Mouse (Mus musculus) heart, embryonic 11.5 days (tissue): ENCODE measurements at regions not wholly inside any gene's neighbourhood (a gene's known extent, or its start where the extent isn't known, plus 50 kb on each side); places are given as distances from the start of the nearest gene placed in this dataset.

Experiments used
- ATAC-seq: fragments of 200-750 bp; cut with Nextera tagmentation; replicated peaks from 2 replicates; pipeline ENCODE4 v1.8.0; 2017; ENCODE audit warnings: moderate library complexity; ENCODE audit not compliant: insufficient number of reproducible peaks, low FRiP score, low TSS enrichment
- H3K27ac ChIP-seq: fragments of 300-500 bp; sonication (generic); 2 replicates; pipeline ENCODE4 v1.5.1; 2014; ENCODE audit warnings: mild to moderate bottlenecking, low read depth, low read length
- H3K27me3 ChIP-seq: fragments of 300-500 bp; sonication (generic); 2 replicates; pipeline ENCODE4 v1.6.1; 2014; ENCODE audit warnings: mild to moderate bottlenecking, low read length, mixed read lengths; ENCODE audit not compliant: control insufficient read depth, insufficient read depth
- H3K36me3 ChIP-seq: fragments of 300-500 bp; sonication (generic); 2 replicates; pipeline ENCODE4 v1.6.1; 2014; ENCODE audit warnings: mild to moderate bottlenecking, low read length, moderate library complexity, mixed read lengths; ENCODE audit not compliant: control insufficient read depth, insufficient read depth
- H3K4me1 ChIP-seq: fragments of 300-500 bp; sonication (generic); 2 replicates; pipeline ENCODE4 v1.6.1; 2014; ENCODE audit warnings: low read length; ENCODE audit not compliant: control insufficient read depth, insufficient read depth
- H3K4me2 ChIP-seq: fragments of 300-500 bp; sonication (generic); 2 replicates; pipeline ENCODE4 v1.6.1; 2014; ENCODE audit warnings: mild to moderate bottlenecking, moderate library complexity
- H3K4me3 ChIP-seq: fragments of 300-500 bp; sonication (generic); 2 replicates; pipeline ENCODE4 v1.5.1; 2014; ENCODE audit warnings: low read depth, low read length
- H3K9ac ChIP-seq: fragments of 300-500 bp; sonication (generic); 2 replicates; pipeline ENCODE4 v1.6.1; 2014; ENCODE audit warnings: mild to moderate bottlenecking, low read depth, low read length, moderate library complexity
- H3K9me3 ChIP-seq: fragments of 300-500 bp; sonication (generic); replicated peaks from 2 replicates; pipeline ENCODE4 v1.6.1; 2016; ENCODE audit warnings: low read length; ENCODE audit not compliant: control insufficient read depth
- WGBS: fragments of 180-500 bp; shearing (Covaris S2); extraction: QIAGEN DNeasy Blood & Tissue Kit; methylation state at CpG from one replicate; pipeline ENCODE4 v1.1.7; 2014; ENCODE audit not compliant: insufficient replicate concordance; 5-methylcytosine and 5-hydroxymethylcytosine counted together

DNA sequence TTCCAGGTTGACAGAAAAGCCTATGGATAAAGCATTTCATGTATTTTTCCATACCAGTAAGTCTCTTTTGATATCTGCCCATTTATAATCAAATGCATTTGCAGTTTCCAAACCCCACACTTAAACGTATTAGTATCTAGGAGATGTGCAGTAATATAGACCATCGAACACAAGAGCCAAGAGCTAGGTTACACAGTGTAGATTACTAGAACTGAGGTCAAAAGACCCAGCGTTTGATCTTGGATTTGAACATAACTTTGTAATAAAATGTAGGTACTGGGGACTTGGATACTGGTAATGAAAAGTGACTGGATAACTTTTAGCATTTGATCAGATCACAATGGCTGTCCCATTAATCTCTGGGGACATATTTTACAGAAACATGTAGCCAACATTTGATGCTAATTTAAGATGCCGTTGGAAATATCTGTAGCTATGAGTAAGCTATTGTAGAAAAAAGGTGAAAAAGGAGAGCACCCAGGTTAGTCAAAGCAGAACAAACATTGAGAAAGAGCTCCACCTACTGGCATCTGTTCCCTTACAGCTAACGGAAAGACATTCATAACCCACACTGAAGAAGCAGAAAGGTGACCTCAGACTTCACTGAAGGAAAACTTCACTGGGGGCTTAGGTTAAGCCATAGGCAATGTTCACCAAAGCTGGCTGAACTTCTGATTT is 296.5 kb downstream of the Rps29 start:
- no peaks in the 10 kb centered on the region for H3K27me3 ChIP-seq
- H3K9me3 ChIP-seq: no peaks in the 10 kb centered on the region
- no peak for ATAC-seq
- H3K4me1 ChIP-seq: no peaks in the 10 kb centered on the region
- no peak overlapping the region for H3K4me2 ChIP-seq
- no peak overlapping the region for H3K4me3 ChIP-seq
- H3K9ac ChIP-seq: no peak overlapping the region
- H3K36me3 ChIP-seq: no peaks in the 10 kb centered on the region
- H3K27ac ChIP-seq: no peak overlapping the region
- 42% methylated on average over 5 of the region's 5 CpGs for WGBS

DNA sequence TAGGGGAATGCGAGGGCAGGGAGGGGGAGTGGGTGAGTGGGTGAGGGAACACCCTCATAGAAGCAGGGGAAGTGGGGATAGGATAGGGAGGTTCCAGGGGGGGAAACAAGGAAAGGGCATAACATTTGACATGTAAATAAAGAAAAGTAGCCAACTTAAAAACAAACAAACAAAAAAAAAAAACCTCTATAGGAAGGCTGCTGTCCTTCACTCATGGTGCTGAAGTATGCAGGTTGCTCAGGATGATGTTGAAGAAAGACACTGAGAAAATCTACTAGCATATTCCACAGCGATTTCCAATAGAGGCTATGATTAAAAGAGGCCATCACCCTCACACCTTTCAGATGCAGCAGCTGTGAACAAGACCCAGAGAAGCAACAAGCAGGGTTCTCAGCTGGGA is 298.7 kb downstream of the Rps29 start:
- ATAC-seq: no peak
- Histone ChIP-seq H3K4me2 (no peak overlapping the region), H3K27ac (no peak overlapping the region), H3K36me3 (no peaks in the 10 kb centered on the region), H3K9me3 (no peaks in the 10 kb centered on the region), H3K4me1 (no peaks in the 10 kb centered on the region), H3K9ac (no peak overlapping the region), H3K27me3 (no peaks in the 10 kb centered on the region), H3K4me3 (no peak overlapping the region)
- 70% methylated on average over 2 of the region's 2 CpGs for WGBS

DNA sequence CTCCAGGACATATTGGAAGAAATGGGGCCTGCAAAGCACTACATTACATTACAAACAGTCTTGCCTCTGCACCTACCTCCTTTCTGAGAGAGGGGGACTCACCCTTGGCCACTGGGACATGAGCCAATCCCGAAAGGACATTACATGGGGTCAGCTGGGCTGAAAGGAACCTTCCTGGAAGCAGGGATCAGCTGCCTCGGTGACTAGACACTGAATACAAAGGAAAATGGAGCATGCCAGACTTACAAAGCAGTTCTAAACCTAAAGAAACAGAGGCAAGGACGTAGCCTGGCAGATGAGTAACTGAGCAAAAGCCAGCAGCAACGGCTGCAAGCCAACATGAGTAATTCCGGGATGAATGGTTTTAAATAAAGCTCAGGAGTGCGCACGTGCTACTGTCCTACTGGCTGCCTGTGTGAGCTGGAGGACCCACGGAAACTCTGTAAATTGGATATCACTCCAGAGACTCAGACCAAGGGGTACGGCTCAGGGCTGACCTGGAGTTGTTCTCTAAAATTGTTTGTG is 309.3 kb downstream of the Rps29 start:
- H3K9me3 ChIP-seq: peaks cover 3% of the 10 kb centered on the region; the same call in 1 of the 2 replicates
- no peaks in the 10 kb centered on the region for H3K36me3 ChIP-seq
- no peaks in the 10 kb centered on the region for H3K27me3 ChIP-seq
- WGBS: 81% methylated on average over 9 of the region's 9 CpGs
- H3K4me2 ChIP-seq: no peak overlapping the region
- no peak overlapping the region for H3K9ac ChIP-seq
- H3K4me3 ChIP-seq: no peak overlapping the region
- ATAC-seq: no peak
- no peak overlapping the region for H3K27ac ChIP-seq
- no peaks in the 10 kb centered on the region for H3K4me1 ChIP-seq

DNA sequence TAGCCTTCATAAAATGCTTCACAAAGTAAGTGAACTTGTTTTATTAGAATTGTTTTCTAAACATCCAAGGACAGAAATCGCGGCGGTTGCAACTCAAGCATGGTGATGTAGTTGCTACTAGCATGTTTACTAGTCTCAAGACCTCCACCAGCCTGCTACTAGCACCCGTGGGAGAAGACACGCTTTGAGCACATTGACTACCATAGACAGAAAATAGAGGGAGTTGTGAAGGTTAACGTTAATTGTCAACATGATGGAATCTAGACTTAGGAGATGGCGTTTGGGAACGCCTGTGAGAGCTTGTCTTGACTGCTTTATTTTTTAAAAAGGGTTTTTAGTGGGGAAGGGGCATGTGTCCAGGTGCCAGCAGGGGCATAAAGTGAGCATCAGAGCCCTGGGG is 318.2 kb downstream of the Rps29 start:
- Histone ChIP-seq H3K4me3 (no peak overlapping the region), H3K9me3 (no peaks in the 10 kb centered on the region), H3K27ac (no peak overlapping the region), H3K4me2 (no peak overlapping the region), H3K36me3 (no peaks in the 10 kb centered on the region), H3K27me3 (no peaks in the 10 kb centered on the region), H3K4me1 (no peaks in the 10 kb centered on the region), H3K9ac (no peak overlapping the region)
- no peak for ATAC-seq
- WGBS: 82% methylated on average over 8 of the region's 8 CpGs

DNA sequence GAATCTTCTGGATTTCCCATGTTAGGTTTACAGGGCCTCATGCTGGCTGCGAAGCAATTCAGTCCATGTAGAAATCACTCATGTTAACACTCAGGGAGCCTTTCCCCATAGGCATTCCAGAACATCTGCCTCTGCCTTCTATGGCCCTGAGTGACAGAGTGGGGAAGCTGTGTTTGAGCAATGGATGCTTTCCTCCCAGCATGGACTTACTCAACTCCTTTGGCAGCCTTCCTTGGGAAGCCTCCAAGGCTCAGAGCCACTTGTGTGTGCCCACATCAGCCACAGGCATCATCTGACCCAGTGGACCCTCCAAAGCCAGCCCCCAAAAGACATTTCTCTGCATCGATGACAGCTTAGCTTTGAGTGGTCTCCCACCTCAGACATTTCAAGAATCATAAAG is 318.8 kb downstream of the Rps29 start:
- Histone ChIP-seq H3K4me2 (no peak overlapping the region), H3K27ac (no peak overlapping the region), H3K36me3 (no peaks in the 10 kb centered on the region), H3K9me3 (no peaks in the 10 kb centered on the region), H3K27me3 (no peaks in the 10 kb centered on the region), H3K4me1 (no peaks in the 10 kb centered on the region), H3K4me3 (no peak overlapping the region), H3K9ac (no peak overlapping the region)
- ATAC-seq: no peak
- 71% methylated on average over 2 of the region's 2 CpGs for WGBS

DNA sequence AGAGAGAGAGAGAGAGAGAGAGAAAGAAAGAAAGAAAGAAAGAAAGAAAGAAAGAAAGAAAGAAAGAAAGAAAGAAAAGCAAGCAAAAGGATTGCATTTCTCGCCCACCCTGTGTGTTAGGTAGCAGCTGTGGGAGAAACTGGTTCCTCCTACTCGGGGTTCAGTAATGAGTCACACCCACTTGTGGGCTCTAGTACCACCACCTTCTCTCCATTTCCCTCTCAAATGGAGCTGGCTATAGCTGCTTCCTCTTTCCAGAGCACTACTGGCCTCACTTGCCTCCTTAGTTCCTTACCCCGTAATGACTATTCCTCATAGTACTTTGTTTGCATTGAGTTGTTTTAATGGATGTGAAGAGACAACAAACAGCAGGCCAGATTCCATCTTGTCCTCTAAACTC is 323.0 kb downstream of the Rps29 start:
- H3K9me3 ChIP-seq: no peaks in the 10 kb centered on the region
- 84% methylated on average over 3 of the region's 3 CpGs for WGBS
- no peak for ATAC-seq

DNA sequence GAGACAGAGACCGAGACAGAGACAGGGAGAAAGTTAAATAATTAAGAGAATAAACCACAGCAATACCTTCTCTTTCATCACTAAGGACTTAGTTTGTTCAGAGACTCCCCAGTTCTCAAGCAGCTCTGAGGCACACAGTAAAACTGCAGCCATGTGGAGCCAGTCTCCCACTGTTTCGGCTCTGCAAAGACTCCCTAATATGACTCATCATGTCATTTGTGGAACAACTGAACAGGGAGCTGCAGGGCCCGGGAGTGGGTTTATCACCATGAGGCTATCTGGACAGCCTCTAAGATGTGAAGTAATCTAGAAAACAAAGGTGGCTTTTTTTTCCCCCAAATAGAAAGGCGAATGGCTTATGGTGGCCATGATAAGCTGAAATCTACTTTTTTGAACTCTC is 325.1 kb downstream of the Rps29 start:
- H3K27me3 ChIP-seq: no peaks in the 10 kb centered on the region
- no peaks in the 10 kb centered on the region for H3K4me1 ChIP-seq
- H3K36me3 ChIP-seq: no peaks in the 10 kb centered on the region
- no peak overlapping the region for H3K9ac ChIP-seq
- no peak overlapping the region for H3K4me2 ChIP-seq
- H3K4me3 ChIP-seq: no peak overlapping the region
- H3K27ac ChIP-seq: no peak overlapping the region
- 43% methylated on average over 4 of the region's 4 CpGs for WGBS
- ATAC-seq: no peak
- no peaks in the 10 kb centered on the region for H3K9me3 ChIP-seq

More for the DNA sequence above, 323.0 kb downstream of the Rps29 start:
- H3K4me2 ChIP-seq: no peak overlapping the region
- no peaks in the 10 kb centered on the region for H3K36me3 ChIP-seq
- no peak overlapping the region for H3K27ac ChIP-seq
- no peaks in the 10 kb centered on the region for H3K27me3 ChIP-seq
- no peaks in the 10 kb centered on the region for H3K4me1 ChIP-seq
- H3K9ac ChIP-seq: no peak overlapping the region
- no peak overlapping the region for H3K4me3 ChIP-seq

DNA sequence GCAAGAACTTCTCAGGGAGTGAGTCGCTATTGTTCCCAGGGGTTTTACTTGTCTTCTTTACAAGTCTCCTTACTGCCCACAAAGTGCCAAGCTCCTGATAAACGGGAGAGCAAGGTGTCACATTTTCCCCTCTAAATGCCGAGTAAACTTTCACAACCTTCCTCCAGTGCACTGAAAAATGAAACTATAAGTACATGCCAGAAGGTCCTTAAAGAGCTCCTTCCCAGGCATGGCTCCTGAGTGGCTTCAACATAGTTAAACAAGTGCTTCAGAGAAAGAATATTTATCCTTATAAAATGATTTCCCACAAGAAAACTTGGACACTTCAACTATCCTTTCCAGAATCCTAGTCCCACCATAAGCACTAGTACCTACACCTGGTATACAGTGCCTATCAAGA is 329.6 kb downstream of the Rps29 start:
- no peak overlapping the region for H3K4me2 ChIP-seq
- H3K36me3 ChIP-seq: no peaks in the 10 kb centered on the region
- WGBS: 61% methylated on average over 3 of the region's 3 CpGs
- H3K9ac ChIP-seq: no peak overlapping the region
- no peak overlapping the region for H3K4me3 ChIP-seq
- H3K27ac ChIP-seq: no peak overlapping the region
- H3K9me3 ChIP-seq: no peaks in the 10 kb centered on the region
- no peaks in the 10 kb centered on the region for H3K4me1 ChIP-seq
- H3K27me3 ChIP-seq: no peaks in the 10 kb centered on the region
- no peak for ATAC-seq

DNA sequence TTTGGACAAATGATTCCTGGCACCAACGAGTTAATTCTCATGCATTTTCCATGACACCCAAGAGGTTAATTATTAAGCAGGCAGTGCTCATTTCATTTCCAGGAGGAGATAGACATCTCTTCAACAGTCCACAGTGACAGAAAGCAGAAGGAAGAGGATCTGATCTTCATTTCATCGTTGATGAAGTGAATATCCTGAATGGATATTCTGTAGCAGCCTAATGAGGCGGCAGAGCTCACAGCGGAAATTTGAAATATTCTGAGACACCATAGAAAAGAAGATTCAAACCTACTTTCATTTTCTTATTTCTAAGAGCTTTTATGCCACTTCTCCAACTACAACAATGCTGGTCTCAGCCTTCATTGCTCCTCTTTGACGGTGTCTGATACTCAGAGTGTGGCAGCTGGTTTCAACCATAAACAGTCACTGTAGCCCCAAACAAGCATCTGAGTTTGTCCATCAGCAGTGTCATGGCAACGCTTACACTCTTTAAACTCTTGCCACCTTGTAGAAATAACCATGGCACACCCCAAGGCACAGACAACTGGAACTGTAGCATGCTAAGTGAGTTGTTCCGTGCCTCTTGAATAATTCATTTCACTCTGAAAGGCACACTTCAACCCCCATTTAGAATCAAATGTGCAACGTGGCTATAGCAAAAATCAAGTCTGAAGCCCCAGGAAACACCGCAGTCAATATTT is 331.3 kb downstream of the Rps29 start:
- H3K9ac ChIP-seq: no peak overlapping the region
- no peaks in the 10 kb centered on the region for H3K27me3 ChIP-seq
- no peak overlapping the region for H3K4me3 ChIP-seq
- no peak overlapping the region for H3K27ac ChIP-seq
- H3K4me1 ChIP-seq: no peaks in the 10 kb centered on the region
- H3K36me3 ChIP-seq: no peaks in the 10 kb centered on the region
- no peaks in the 10 kb centered on the region for H3K9me3 ChIP-seq
- no peak overlapping the region for H3K4me2 ChIP-seq
- ATAC-seq: no peak
- WGBS: 81% methylated on average over 9 of the region's 9 CpGs
